Mouse (Mus musculus) kidney, embryonic 16.5 days (tissue): Measurements from ENCODE around the gene Vmn2r79. TPM values are rescaled to one million over a fixed set of nuclear protein-coding genes. Genes with fewer than 3 reads are reported as not detected.
"Not testable (repeated sequence)": the region's sequence is repeated elsewhere in the genome, so short reads cannot be mapped to it uniquely, and the experiment has no call there.

ENCODE experiments used
- ATAC-seq: fragments of 200-750 bp; cut with Nextera tagmentation; 2 replicates; pipeline ENCODE4 v1.8.0; 2017; ENCODE audit warnings: moderate TSS enrichment; ENCODE audit not compliant: low FRiP score, low TSS enrichment
- H3K27ac ChIP-seq: fragments of 300-500 bp; sonication (generic); 2 replicates; pipeline ENCODE4 v1.5.1; 2014; ENCODE audit warnings: low read length
- H3K27me3 ChIP-seq: fragments of 300-500 bp; sonication (generic); 2 replicates; pipeline ENCODE4 v1.6.1; 2014; ENCODE audit warnings: low read length, control low read depth, mixed read lengths; ENCODE audit not compliant: insufficient read depth
- H3K36me3 ChIP-seq: fragments of 300-500 bp; sonication (generic); 2 replicates; pipeline ENCODE4 v1.6.1; 2014; ENCODE audit warnings: low read length, control low read depth, mixed read lengths; ENCODE audit not compliant: insufficient read depth
- H3K4me1 ChIP-seq: fragments of 300-500 bp; sonication (generic); 2 replicates; pipeline ENCODE4 v1.6.1; 2014; ENCODE audit warnings: low read length, control low read depth, mixed read lengths; ENCODE audit not compliant: insufficient read depth
- H3K4me2 ChIP-seq: fragments of 300-500 bp; sonication (generic); replicated peaks from 2 replicates; pipeline ENCODE4 v1.6.1; 2014; ENCODE audit warnings: low read depth, low read length
- H3K4me3 ChIP-seq: fragments of 300-500 bp; sonication (generic); 2 replicates; pipeline ENCODE4 v1.5.1; 2014; ENCODE audit warnings: mild to moderate bottlenecking, low read length
- H3K9ac ChIP-seq: fragments of 300-500 bp; sonication (generic); replicated peaks from 2 replicates; pipeline ENCODE4 v1.6.1; 2014; ENCODE audit warnings: low read length
- H3K9me3 ChIP-seq: fragments of 300-500 bp; sonication (generic); 2 replicates; pipeline ENCODE4 v1.6.1; 2016; ENCODE audit warnings: low read length, control low read depth
- WGBS: fragments of 180-500 bp; shearing (Covaris S2); extraction: QIAGEN DNeasy Blood & Tissue Kit; methylation state at CpG from one replicate; pipeline ENCODE4 v1.1.7; 2014; 5-methylcytosine and 5-hydroxymethylcytosine counted together
- polyA plus RNA-seq: library from polyadenylated mRNA; unstranded; fragments of >200 nt; fragmentation: Nextera tagmentation; extraction: Ambion mirVana; gene quantifications from 2 replicates; pipeline ENCODE4 v1.2.1, GENCODE M21; 2015

The Vmn2r79 gene
- not detected in 2 replicates for polyA plus RNA-seq

- not testable (repeated sequence) for H3K27me3 ChIP-seq
- WGBS: 93% methylated on average over 1 of the region's 1 CpGs
Measured at GRCm38 (mm10) chr7:86995815-86996214, at the start of gene Vmn2r79. Gene Vmn2r79, plus strand, starts transcription at chr7:86996115.

DNA sequence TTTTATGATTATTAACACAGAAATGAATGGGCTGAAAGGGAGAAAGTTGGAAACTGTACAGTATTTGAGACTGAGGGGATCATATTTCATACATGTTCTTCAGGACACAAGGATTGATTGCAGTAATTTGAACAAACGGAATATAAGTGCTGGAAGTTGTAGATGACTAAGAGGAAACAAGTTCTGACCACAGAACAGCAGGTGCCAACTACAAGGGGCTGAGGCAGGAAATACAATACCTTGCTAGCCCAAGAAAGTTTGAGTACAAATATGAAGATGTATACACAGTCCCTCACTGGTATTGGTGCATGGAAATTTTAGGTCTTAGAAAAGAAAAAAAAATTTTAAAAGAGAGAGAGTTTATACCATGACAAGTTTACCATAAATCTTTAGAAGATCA, 1.2 kb upstream of the Vmn2r79 start:
- no peaks in the 10 kb centered on the region for H3K9me3 ChIP-seq
- 43% methylated on average over 1 of the region's 1 CpGs for WGBS
- no peaks in the 10 kb centered on the region for H3K27me3 ChIP-seq
- H3K9ac ChIP-seq: no peak overlapping the region
- no peak overlapping the region for H3K27ac ChIP-seq
- H3K4me2 ChIP-seq: no peak overlapping the region
- no peaks in the 10 kb centered on the region for H3K36me3 ChIP-seq
- no peak for ATAC-seq
- no peaks in the 10 kb centered on the region for H3K4me1 ChIP-seq
- no peak overlapping the region for H3K4me3 ChIP-seq

More at GRCm38 (mm10) chr7:86995815-86996214, at the start of gene Vmn2r79:
- H3K4me2 ChIP-seq, H3K36me3 ChIP-seq, H3K27ac ChIP-seq, H3K4me3 ChIP-seq, ATAC-seq, H3K4me1 ChIP-seq, H3K9ac ChIP-seq, H3K9me3 ChIP-seq: not testable (repeated sequence)

GRCm38 (mm10) chr7:87026486-87026885, 30.6 kb downstream of the Vmn2r79 start:
- H3K4me3 ChIP-seq, H3K27ac ChIP-seq, H3K4me1 ChIP-seq, ATAC-seq, H3K9me3 ChIP-seq, H3K9ac ChIP-seq, H3K36me3 ChIP-seq, H3K4me2 ChIP-seq, H3K27me3 ChIP-seq: not testable (repeated sequence)

GRCm38 (mm10) chr7:87063576-87063975, 67.7 kb downstream of the Vmn2r79 start:
- Histone ChIP-seq H3K27me3 (no peaks in the 10 kb centered on the region), H3K4me3 (no peak overlapping the region), H3K27ac (no peak overlapping the region), H3K36me3 (no peaks in the 10 kb centered on the region), H3K9ac (no peak overlapping the region), H3K4me1 (no peaks in the 10 kb centered on the region), H3K9me3 (no peaks in the 10 kb centered on the region), H3K4me2 (no peak overlapping the region)
- WGBS: 72% methylated on average over 4 of the region's 4 CpGs
- no peak for ATAC-seq

Other genes starting within 250 kb of the Vmn2r79 start
- 0.20 and 0.44 TPM in 2 replicates for gene Folh1, start 220.2 kb upstream of the Vmn2r79 start, polyA plus RNA-seq
- not detected in 2 replicates for gene Vmn2r77, start 201.1 kb upstream of the Vmn2r79 start, polyA plus RNA-seq
- gene Vmn2r78, start 81.0 kb upstream of the Vmn2r79 start, polyA plus RNA-seq: not detected in 2 replicates
- gene Nox4, start 250.0 kb downstream of the Vmn2r79 start, polyA plus RNA-seq: 5.9 and 6.6 TPM in 2 replicates